Mouse (Mus musculus): ENCODE measurements at regions not wholly inside any gene's neighbourhood (a gene's known extent, or its start where the extent isn't known, plus 50 kb on each side); places are given as distances from the start of the nearest gene placed in this dataset.
A peak's percentile ranks its signal among the peaks of the same experiment; 100 is the strongest.

- DNase-seq (ENCODE audit: low spot score): peak; percentile 4
These were observed 53.2 kb upstream of the Btbd35f2 start for GRCm38 (mm10) chrX:32224989-32225388.

All from T-cell, adult 2 months (primary cell).